Mouse (Mus musculus): Measurements from ENCODE around the gene Itih5.

The Itih5 gene

GRCm38 (mm10) chr2:10153201-10154075 lies at the start of gene Itih5:
Itih5 (plus strand) TSS chr2:10153571.
- no peak for DNase-seq (ENCODE audit: low spot score)

- DNase-seq (ENCODE audit: low spot score) = no peak
Measured at GRCm38 (mm10) chr2:10108535-10109189, 44.7 kb upstream of the Itih5 start.

GRCm38 (mm10) chr2:10118751-10119150 lies 34.6 kb upstream of the Itih5 start:
- no peak for DNase-seq (ENCODE audit: low spot score)

- no peak for DNase-seq (ENCODE audit: low spot score)
Measured at GRCm38 (mm10) chr2:10119276-10119675, 34.1 kb upstream of the Itih5 start.

- no peak for DNase-seq (ENCODE audit: low spot score)
Measured at GRCm38 (mm10) chr2:10121826-10122225, 31.5 kb upstream of the Itih5 start.

GRCm38 (mm10) chr2:10126122-10126521 lies 27.2 kb upstream of the Itih5 start:
- DNase-seq (ENCODE audit: low spot score) = no peak

GRCm38 (mm10) chr2:10127471-10127870 lies 25.9 kb upstream of the Itih5 start:
- DNase-seq (ENCODE audit: low spot score) = no peak

- no peak for DNase-seq (ENCODE audit: low spot score)
Measured at GRCm38 (mm10) chr2:10128571-10128970, 24.8 kb upstream of the Itih5 start.

- DNase-seq (ENCODE audit: low spot score) = no peak
Measured at GRCm38 (mm10) chr2:10130341-10130990, 22.9 kb upstream of the Itih5 start.

GRCm38 (mm10) chr2:10131296-10131695 lies 22.1 kb upstream of the Itih5 start, which contains the start of gene Itih2:
Itih2 (minus strand) TSS chr2:10131396.
- DNase-seq (ENCODE audit: low spot score) = no peak

- no peak for DNase-seq (ENCODE audit: low spot score)
Measured at GRCm38 (mm10) chr2:10132128-10132527, 21.2 kb upstream of the Itih5 start.

- no peak for DNase-seq (ENCODE audit: low spot score)
Measured at GRCm38 (mm10) chr2:10133941-10134340, 19.4 kb upstream of the Itih5 start.

- DNase-seq (ENCODE audit: low spot score) = no peak
Measured at GRCm38 (mm10) chr2:10137320-10137719, 16.1 kb upstream of the Itih5 start.

GRCm38 (mm10) chr2:10140456-10140855 lies 12.9 kb upstream of the Itih5 start:
- DNase-seq (ENCODE audit: low spot score) = no peak

GRCm38 (mm10) chr2:10142472-10143454 lies 10.6 kb upstream of the Itih5 start:
- peak; percentile 80 for DNase-seq (ENCODE audit: low spot score)

- DNase-seq (ENCODE audit: low spot score) = no peak
Measured at GRCm38 (mm10) chr2:10145514-10145913, 7.9 kb upstream of the Itih5 start.

GRCm38 (mm10) chr2:10147176-10147575 lies 6.2 kb upstream of the Itih5 start:
- peak; percentile 15 for DNase-seq (ENCODE audit: low spot score)

- no peak for DNase-seq (ENCODE audit: low spot score)
Measured at GRCm38 (mm10) chr2:10152590-10152989, 781 bp upstream of the Itih5 start.

GRCm38 (mm10) chr2:10157184-10157583 lies 3.8 kb downstream of the Itih5 start:
- DNase-seq (ENCODE audit: low spot score) = no peak

GRCm38 (mm10) chr2:10162011-10162410 lies 8.6 kb downstream of the Itih5 start:
- DNase-seq (ENCODE audit: low spot score) = no peak

- DNase-seq (ENCODE audit: low spot score) = no peak
Measured at GRCm38 (mm10) chr2:10166635-10167034, 13.3 kb downstream of the Itih5 start.

GRCm38 (mm10) chr2:10167283-10167682 lies 13.9 kb downstream of the Itih5 start:
- no peak for DNase-seq (ENCODE audit: low spot score)

Data from layer of hippocampus, adult 11-12 months (tissue).